29 mouse cellular contexts compared by ENCODE assay signal in genomic region chr7:139185971-139186370, GRCm38 (mm10). TPM values are rescaled to one million over a fixed set of nuclear protein-coding genes. Genes with fewer than 3 reads are reported as not detected.
DNase-seq lines count a peak whose midpoint lies in the region; ATAC-seq and TF ChIP-seq lines count a peak whose summit lies in the region.
"Had no signal": no experiment of that assay in that cellular context is flagged by ENCODE, and none has a peak within 500 bp of the region (broad histone marks: within the 10 kb centered on the region; RNA-seq: fewer than 3 reads in every experiment).

No protein-coding gene starts in this region.

- ATAC-seq in intestine, embryonic 14.5 days (replicated peaks; ENCODE audit: low FRiP score, low TSS enrichment, low read depth): no peak
- ATAC-seq in intestine, embryonic 16.5 days: no peak
- no peak for ATAC-seq in midbrain, postnatal 0 days (ENCODE audit: low FRiP score)
- no peak for ATAC-seq in midbrain, embryonic 11.5 days (ENCODE audit: low FRiP score)
- ATAC-seq: forebrain, embryonic 13.5 days; intestine, postnatal 0 days; liver, embryonic 12.5 days; liver, postnatal 0 days had no signal

- H3K27me3 ChIP-seq in intestine, embryonic 14.5 days (replicated peaks; ENCODE audit: control insufficient read depth, insufficient read depth, low read length): peaks cover 44% of the 10 kb centered on the region
- H3K27me3 ChIP-seq in intestine, embryonic 16.5 days (replicated peaks; ENCODE audit: control insufficient read depth, insufficient read depth, low read length): peaks cover 31% of the 10 kb centered on the region
- H3K27me3 ChIP-seq in midbrain, postnatal 0 days (ENCODE audit: insufficient read depth, low read length): no peaks in the 10 kb centered on the region
- peaks cover 25% of the 10 kb centered on the region for H3K27me3 ChIP-seq in midbrain, embryonic 11.5 days (ENCODE audit: control insufficient read depth, insufficient read depth, low read length)

- no peak for TF ChIP-seq CTCF in midbrain, postnatal 0 days (IDR thresholded peaks at IDR 0.05)
- TF ChIP-seq CTCF in cortical plate, adult 2 months (IDR thresholded peaks at IDR 0.05; ENCODE audit: extremely low read depth, insufficient read depth, low read length): no peak

- H3K4me2 ChIP-seq in intestine, embryonic 14.5 days (ENCODE audit: low read length): no peak overlapping the region
- no peak overlapping the region for H3K4me2 ChIP-seq in intestine, embryonic 16.5 days (ENCODE audit: low read depth, low read length)
- peak overlapping the region; percentile 78 for H3K4me2 ChIP-seq in midbrain, postnatal 0 days (ENCODE audit: low read depth, low read length, poor library complexity, severe bottlenecking)
- no peak overlapping the region for H3K4me2 ChIP-seq in midbrain, embryonic 11.5 days
- H3K4me2 ChIP-seq: forebrain, embryonic 13.5 days; heart, embryonic 15.5 days; liver, embryonic 12.5 days; midbrain, embryonic 12.5 days had no signal

- no peak overlapping the region for H3K9ac ChIP-seq in intestine, embryonic 14.5 days (ENCODE audit: low read length)
- H3K9ac ChIP-seq in intestine, embryonic 16.5 days (ENCODE audit: low read depth, low read length): no peak overlapping the region
- H3K9ac ChIP-seq in midbrain, postnatal 0 days (replicated peaks; ENCODE audit: low read length, poor library complexity, severe bottlenecking): no peak overlapping the region
- H3K9ac ChIP-seq in midbrain, embryonic 11.5 days (ENCODE audit: low read length): no peak overlapping the region
- H3K9ac ChIP-seq: forebrain, embryonic 13.5 days; heart, embryonic 15.5 days; hindbrain, embryonic 14.5 days; liver, embryonic 12.5 days; liver, postnatal 0 days; midbrain, embryonic 12.5 days; neural tube, embryonic 13.5 days had no signal

- whole genome bisulfite sequencing in intestine, embryonic 14.5 days: 45% methylated on average over 5 of the region's 5 CpGs
- WGBS in intestine, embryonic 16.5 days: 54% methylated on average over 5 of the region's 5 CpGs
- WGBS in midbrain, postnatal 0 days: 44% methylated on average over 5 of the region's 5 CpGs
- 60% methylated on average over 5 of the region's 5 CpGs for WGBS in midbrain, embryonic 11.5 days

- DNase-seq in heart, adult 11 months: peak; percentile 76
- DNase-seq in heart, adult 18-20 months: no peak
- DNase-seq in intestine, embryonic 14.5 days (ENCODE audit: low spot score): peak; percentile 48
- DNase-seq in midbrain, postnatal 0 days (ENCODE audit: low spot score): no peak
- DNase-seq in midbrain, embryonic 11.5 days (ENCODE audit: low spot score, missing footprints): no peak
- no peak for DNase-seq in ovary, postnatal 36 days (ENCODE audit: low spot score)
- DNase-seq: adrenal gland, adult 8-10 months; cerebellum, adult 8-10 months; cerebellum, postnatal 25 days; gastrocnemius, adult 2 months; gastrocnemius, postnatal 36 days; kidney, adult 9 months; kidney, postnatal 10 days; left cerebral cortex, postnatal 4 days; liver, postnatal 0 days; lung, postnatal 36 days; right cerebral cortex, postnatal 4 days had no signal

- H3K27ac ChIP-seq in intestine, embryonic 14.5 days (ENCODE audit: low read depth): no peak overlapping the region
- no peak overlapping the region for H3K27ac ChIP-seq in intestine, embryonic 16.5 days (ENCODE audit: low read length)
- no peak overlapping the region for H3K27ac ChIP-seq in midbrain, postnatal 0 days (ENCODE audit: low read depth, low read length)
- no peak overlapping the region for H3K27ac ChIP-seq in midbrain, embryonic 11.5 days (ENCODE audit: low read depth, low read length)
- peak overlapping the region; percentile 58 for H3K27ac ChIP-seq in cortical plate, adult 2 months (ENCODE audit: insufficient read depth, low read length)
- H3K27ac ChIP-seq: forebrain, embryonic 13.5 days; gastrocnemius, adult 2 months; heart, embryonic 15.5 days; hindbrain, embryonic 14.5 days; liver, embryonic 12.5 days; midbrain, embryonic 12.5 days; neural tube, embryonic 13.5 days had no signal

- 0 out of 2 replicates have a peak, but pooled peaks cover 3% of the 10 kb centered on the region for H3K4me1 ChIP-seq in intestine, embryonic 14.5 days (replicated peaks; ENCODE audit: control insufficient read depth, insufficient read depth, low read length)
- peaks cover 8% of the 10 kb centered on the region for H3K4me1 ChIP-seq in intestine, embryonic 16.5 days (ENCODE audit: control insufficient read depth, insufficient read depth, low read length)
- H3K4me1 ChIP-seq in midbrain, postnatal 0 days (ENCODE audit: insufficient read depth, low read length): peaks cover 12% of the 10 kb centered on the region; the same call in 1 of the 2 replicates
- 0 out of 2 replicates have a peak, but pooled peaks cover 9% of the 10 kb centered on the region for H3K4me1 ChIP-seq in midbrain, embryonic 11.5 days (ENCODE audit: control insufficient read depth, insufficient read depth, low read length)
- peaks cover 10% of the 10 kb centered on the region for H3K4me1 ChIP-seq in cortical plate, adult 2 months (ENCODE audit: control insufficient read depth, insufficient read depth, low read length)

- no peak overlapping the region for H3K4me3 ChIP-seq in intestine, embryonic 14.5 days (ENCODE audit: low read depth, low read length)
- H3K4me3 ChIP-seq in intestine, embryonic 16.5 days (ENCODE audit: low read length): no peak overlapping the region
- no peak overlapping the region for H3K4me3 ChIP-seq in midbrain, postnatal 0 days (ENCODE audit: low read depth, low read length)
- H3K4me3 ChIP-seq in midbrain, embryonic 11.5 days (ENCODE audit: low read depth, low read length): no peak overlapping the region
- H3K4me3 ChIP-seq in cortical plate, adult 2 months (ENCODE audit: insufficient read depth, low read length): peak overlapping the region; percentile 74
- H3K4me3 ChIP-seq: forebrain, embryonic 13.5 days; gastrocnemius, adult 2 months; heart, embryonic 15.5 days; liver, embryonic 12.5 days; midbrain, embryonic 12.5 days; myocyte; neural tube, embryonic 13.5 days had no signal

- no peaks in the 10 kb centered on the region for H3K9me3 ChIP-seq in intestine, embryonic 14.5 days (ENCODE audit: control insufficient read depth, low read length)
- no peaks in the 10 kb centered on the region for H3K9me3 ChIP-seq in intestine, embryonic 16.5 days (ENCODE audit: control insufficient read depth, low read length)
- H3K9me3 ChIP-seq in midbrain, postnatal 0 days (ENCODE audit: low read length): no peaks in the 10 kb centered on the region
- no peaks in the 10 kb centered on the region for H3K9me3 ChIP-seq in midbrain, embryonic 11.5 days (ENCODE audit: control insufficient read depth, low read length)
- H3K9me3 ChIP-seq: forebrain, embryonic 13.5 days; heart, embryonic 15.5 days; liver, embryonic 12.5 days; midbrain, embryonic 12.5 days; neural tube, embryonic 13.5 days had no signal

- no peaks in the 10 kb centered on the region for H3K36me3 ChIP-seq in intestine, embryonic 14.5 days (ENCODE audit: control insufficient read depth, insufficient read depth, low read length)
- no peaks in the 10 kb centered on the region for H3K36me3 ChIP-seq in intestine, embryonic 16.5 days (ENCODE audit: control insufficient read depth, insufficient read depth, low read length)
- H3K36me3 ChIP-seq in midbrain, postnatal 0 days (ENCODE audit: insufficient read depth, low read length): no peaks in the 10 kb centered on the region
- no peaks in the 10 kb centered on the region for H3K36me3 ChIP-seq in midbrain, embryonic 11.5 days (ENCODE audit: control insufficient read depth, insufficient read depth, low read length)
- H3K36me3 ChIP-seq: G1E; heart, embryonic 15.5 days; liver, embryonic 12.5 days; midbrain, embryonic 12.5 days; neural tube, embryonic 13.5 days had no signal

- no peak for TF ChIP-seq POLR2A in cortical plate, adult 2 months (IDR thresholded peaks at IDR 0.05; ENCODE audit: extremely low read depth, insufficient read depth, low read length)

RNA-seq across cellular contexts. Expression of gene Lrrc27, which starts 26.8 kb away (rescaled TPM):
- 10 to 100 TPM; 13.6 to 16.2 TPM for total RNA-seq in heart, adult 18-20 months (2021)
- polyA plus RNA-seq in intestine, embryonic 14.5 days (2014; fragmentation: Nextera tagmentation; extraction: Ambion mirVana): 4.7 and 4.9 TPM in 2 replicates
- polyA plus RNA-seq in intestine, embryonic 16.5 days (2015; fragmentation: Nextera tagmentation; extraction: Ambion mirVana): 4.0 and 4.4 TPM in 2 replicates
- 2.5 and 2.7 TPM in 2 replicates for total RNA-seq in midbrain, postnatal 0 days (2014; rRNA removed)
- polyA plus RNA-seq in midbrain, postnatal 0 days (2015; fragmentation: Nextera tagmentation; extraction: Ambion mirVana): 5.6 and 6.6 TPM in 2 replicates
- 6.8 and 9.8 TPM in 2 replicates for polyA plus RNA-seq in midbrain, embryonic 11.5 days (2014; fragmentation: Nextera tagmentation; extraction: Ambion mirVana)
- 11.0 and 12.9 TPM in 2 replicates for polyA plus RNA-seq in cortical plate, adult 2 months (2012; rRNA removed)
- polyA plus RNA-seq: G1E had no signal

RNA-seq across cellular contexts. Expression of gene Stk32c, which starts 27.1 kb away (rescaled TPM):
- total RNA-seq in heart, adult 18-20 months (2021): under 1 TPM; 0.51 to 0.92 TPM
- polyA plus RNA-seq in intestine, embryonic 14.5 days (2014; fragmentation: Nextera tagmentation; extraction: Ambion mirVana): 0.12 and 0.15 TPM in 2 replicates
- 0.10 and 0.15 TPM in 2 replicates for polyA plus RNA-seq in intestine, embryonic 16.5 days (2015; fragmentation: Nextera tagmentation; extraction: Ambion mirVana)
- total RNA-seq in midbrain, postnatal 0 days (2014; rRNA removed): 33.2 and 35.6 TPM in 2 replicates
- 2.4 TPM in 2 replicates for polyA plus RNA-seq in midbrain, postnatal 0 days (2015; fragmentation: Nextera tagmentation; extraction: Ambion mirVana)
- polyA plus RNA-seq in midbrain, embryonic 11.5 days (2014; fragmentation: Nextera tagmentation; extraction: Ambion mirVana): 0.33 and 0.63 TPM in 2 replicates
- 140 and 154 TPM in 2 replicates for polyA plus RNA-seq in cortical plate, adult 2 months (2012; rRNA removed)
- total RNA-seq: G1E; megakaryocyte, adult 5-6 weeks had no signal
- polyA plus RNA-seq: G1E; liver, embryonic 12.5 days; liver, postnatal 0 days had no signal

Comparison
In these comparisons a context has a peak if more than half of its experiments do, and no peak if none do; other contexts are left out.
1. DNase-seq: peak in heart, adult 11 months (single experiment) and intestine, embryonic 14.5 days (single experiment); none in heart, adult 18-20 months (0 of 2), midbrain, postnatal 0 days (single experiment), midbrain, embryonic 11.5 days (single experiment) and ovary, postnatal 36 days (single experiment).
2. RNA of gene Stk32c, which starts 27.1 kb away (polyA plus RNA-seq): 140 to 154 TPM in cortical plate, adult 2 months; 2.4 TPM in midbrain, postnatal 0 days, 0.33 to 0.63 TPM in midbrain, embryonic 11.5 days, 0.12 to 0.15 TPM in intestine, embryonic 14.5 days and 0.10 to 0.15 TPM in intestine, embryonic 16.5 days; every median in the first group is over 10 times any median in the second.